Mouse (Mus musculus): Measurements from ENCODE around the gene Ifit3. TPM values are rescaled to one million over a fixed set of nuclear protein-coding genes. Genes with fewer than 3 reads are reported as not detected.

Ifit3 gene
- polyA plus RNA-seq, 1 experiment from 2014 or later: 1.0 TPM

DNA sequence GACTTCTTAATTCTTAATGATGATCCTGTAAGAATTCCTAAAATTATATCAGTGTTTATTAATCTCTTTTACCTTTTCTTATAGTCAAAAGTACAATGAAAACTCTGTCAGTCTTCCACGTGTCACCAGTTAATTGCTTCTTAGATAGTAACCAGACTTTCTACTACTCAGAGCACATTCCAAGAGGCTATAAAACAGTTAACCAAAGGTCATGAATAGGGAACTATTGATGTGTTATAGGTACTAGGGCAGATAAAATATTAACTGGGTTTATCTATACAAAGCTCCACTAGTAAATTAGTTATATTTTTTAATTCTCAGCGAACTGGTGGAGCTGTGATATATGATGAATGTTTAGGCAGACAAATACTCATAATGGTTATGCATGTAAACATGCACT is 44.2 kb downstream of the Ifit3 start:
- H3K36me3 ChIP-seq: no peaks in the 10 kb centered on the region
- H3K4me1 ChIP-seq: no peaks in the 10 kb centered on the region
- no peak overlapping the region for H3K4me3 ChIP-seq (replicated peaks)
- no peak overlapping the region for H3K9ac ChIP-seq
- no peak for ATAC-seq (ENCODE audit: insufficient read depth, low FRiP score, low read depth)
- H3K9me3 ChIP-seq: no peaks in the 10 kb centered on the region
- WGBS: 54% methylated on average over 2 of the region's 2 CpGs
- no peak overlapping the region for H3K4me2 ChIP-seq
- H3K27me3 ChIP-seq (replicated peaks): no peaks in the 10 kb centered on the region
- no peak overlapping the region for H3K27ac ChIP-seq

- H3K4me1 ChIP-seq: no peaks in the 10 kb centered on the region
- H3K9me3 ChIP-seq: no peaks in the 10 kb centered on the region
- no peak for ATAC-seq (ENCODE audit: insufficient read depth, low FRiP score, low read depth)
- H3K27ac ChIP-seq: no peak overlapping the region
- H3K27me3 ChIP-seq (replicated peaks): no peaks in the 10 kb centered on the region
- no peak overlapping the region for H3K9ac ChIP-seq
- H3K4me3 ChIP-seq (replicated peaks): no peak overlapping the region
- no peak overlapping the region for H3K4me2 ChIP-seq
- H3K36me3 ChIP-seq: no peaks in the 10 kb centered on the region
Measured at GRCm38 (mm10) chr19:34631487-34631886, 48.2 kb downstream of the Ifit3 start.

GRCm38 (mm10) chr19:34633484-34633883 is 50.2 kb downstream of the Ifit3 start:
- Histone ChIP-seq H3K9ac (no peak overlapping the region), H3K27ac (no peak overlapping the region), H3K36me3 (no peaks in the 10 kb centered on the region), H3K27me3 (replicated peaks) (no peaks in the 10 kb centered on the region), H3K9me3 (no peaks in the 10 kb centered on the region), H3K4me3 (replicated peaks) (no peak overlapping the region), H3K4me2 (no peak overlapping the region), H3K4me1 (no peaks in the 10 kb centered on the region)
- ATAC-seq (ENCODE audit: insufficient read depth, low FRiP score, low read depth): no peak
- WGBS: 58% methylated on average over 2 of the region's 2 CpGs

GRCm38 (mm10) chr19:34636933-34637557 is 53.7 kb downstream of the Ifit3 start:
- Histone ChIP-seq H3K36me3 (no peaks in the 10 kb centered on the region), H3K9ac (no peak overlapping the region), H3K4me3 (replicated peaks) (no peak overlapping the region), H3K4me2 (no peak overlapping the region), H3K27me3 (replicated peaks) (no peaks in the 10 kb centered on the region), H3K27ac (no peak overlapping the region), H3K9me3 (no peaks in the 10 kb centered on the region), H3K4me1 (no peaks in the 10 kb centered on the region)
- 4% methylated on average over 3 of the region's 3 CpGs for WGBS
- no peak for ATAC-seq (ENCODE audit: insufficient read depth, low FRiP score, low read depth)

Other genes with a start within 250 kb of the Ifit3 start
- gene Ch25h, start 108.4 kb upstream of the Ifit3 start, polyA plus RNA-seq (2015; fragmentation: Nextera tagmentation; extraction: Ambion mirVana): 2.6 and 3.5 TPM in 2 replicates
- 29.8 and 32.5 TPM in 2 replicates for gene Lipa, start 56.1 kb upstream of the Ifit3 start, polyA plus RNA-seq (2015; fragmentation: Nextera tagmentation; extraction: Ambion mirVana)
- 5.5 and 6.2 TPM in 2 replicates for gene Ifit2, start 32.8 kb upstream of the Ifit3 start, polyA plus RNA-seq (2015; fragmentation: Nextera tagmentation; extraction: Ambion mirVana)
- 0.17 and 0.28 TPM in 2 replicates for gene Ifit1bl1, start 18.4 kb downstream of the Ifit3 start, polyA plus RNA-seq (2015; fragmentation: Nextera tagmentation; extraction: Ambion mirVana)
- 0.13 and 0.17 TPM in 2 replicates for gene Ifit3b, start 24.4 kb downstream of the Ifit3 start, polyA plus RNA-seq (2015; fragmentation: Nextera tagmentation; extraction: Ambion mirVana)
- 0.80 and 0.86 TPM in 2 replicates for gene Ifit1bl2, start 57.2 kb downstream of the Ifit3 start, polyA plus RNA-seq (2015; fragmentation: Nextera tagmentation; extraction: Ambion mirVana)
- gene Ifit1, start 57.3 kb downstream of the Ifit3 start, polyA plus RNA-seq (2015; fragmentation: Nextera tagmentation; extraction: Ambion mirVana): 1.2 and 2.9 TPM in 2 replicates
- gene Slc16a12, start 163.8 kb downstream of the Ifit3 start, polyA plus RNA-seq (2015; fragmentation: Nextera tagmentation; extraction: Ambion mirVana): 5.5 and 6.8 TPM in 2 replicates